Mouse (Mus musculus): ENCODE measurements around the gene Fam213a. TPM values are rescaled to one million over a fixed set of nuclear protein-coding genes. Genes with fewer than 3 reads are reported as not detected.

Gene Fam213a
- polyA plus RNA-seq, 1 experiment from 2014 or later, result 111 TPM

DNA sequence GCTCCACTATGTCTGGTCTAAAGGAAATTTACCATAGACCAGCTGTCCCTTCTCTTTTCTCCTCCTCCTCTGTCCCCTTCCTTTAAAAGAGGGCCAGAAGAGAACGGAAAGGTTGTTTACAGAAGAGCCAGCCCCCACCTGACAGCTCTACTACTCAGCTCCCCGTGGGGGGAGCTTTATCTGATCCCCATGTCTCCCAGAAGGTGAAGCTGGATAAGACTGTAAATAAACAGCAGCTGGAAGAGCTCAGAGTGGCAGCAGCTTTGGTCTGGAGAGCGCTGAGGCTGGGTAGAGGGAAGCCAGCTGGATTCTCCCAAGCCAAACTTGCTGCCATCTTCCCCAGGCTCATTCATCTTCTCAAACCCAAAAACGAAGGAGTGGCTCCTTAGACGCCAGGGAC lies 5.9 kb downstream of the Fam213a start:
- H3K9me3 ChIP-seq (replicated peaks; ENCODE audit: control insufficient read depth, low read length, poor library complexity, severe bottlenecking), result no peaks in the 10 kb centered on the region
- no peak overlapping the region for H3K27ac ChIP-seq (ENCODE audit: low read length)
- no peak overlapping the region for H3K4me2 ChIP-seq (ENCODE audit: low read length)
- H3K4me3 ChIP-seq (ENCODE audit: low read depth, low read length), result no peak overlapping the region
- no peaks in the 10 kb centered on the region for H3K27me3 ChIP-seq (ENCODE audit: control insufficient read depth, insufficient read depth, low read depth, low read length)
- ATAC-seq, result no peak
- peaks cover 8% of the 10 kb centered on the region; the same call in 1 of the 2 replicates for H3K4me1 ChIP-seq (ENCODE audit: control insufficient read depth, insufficient read depth, low read length)
- no peak overlapping the region for H3K9ac ChIP-seq (ENCODE audit: low read depth, low read length)
- 51% methylated on average over 5 of the region's 5 CpGs for WGBS
- no peaks in the 10 kb centered on the region for H3K36me3 ChIP-seq (ENCODE audit: control insufficient read depth, insufficient read depth, low read length)

DNA sequence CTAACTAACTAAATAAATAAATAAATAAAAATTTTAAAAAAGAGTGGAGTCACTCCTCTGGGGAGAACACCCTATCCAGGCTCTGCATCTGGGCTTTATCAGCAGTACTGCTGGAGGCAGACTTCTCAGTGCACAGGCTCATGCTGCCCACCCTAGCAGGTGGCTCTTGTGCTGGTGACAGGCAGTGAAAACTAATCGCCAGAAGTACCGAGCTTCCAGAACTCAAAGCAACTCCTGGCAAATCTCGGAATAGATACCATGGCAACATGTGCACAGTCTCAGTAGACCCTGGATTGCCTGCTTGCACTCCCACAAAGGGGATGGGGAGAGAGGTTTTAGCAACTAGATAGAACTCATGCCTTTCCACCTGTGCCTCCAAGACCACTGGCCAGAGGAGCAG lies 6.7 kb downstream of the Fam213a start:
- Histone ChIP-seq H3K9me3 (replicated peaks; ENCODE audit: control insufficient read depth, low read length, poor library complexity, severe bottlenecking) (no peaks in the 10 kb centered on the region), H3K27me3 (ENCODE audit: control insufficient read depth, insufficient read depth, low read depth, low read length) (no peaks in the 10 kb centered on the region), H3K4me2 (ENCODE audit: low read length) (no peak overlapping the region), H3K4me1 (ENCODE audit: control insufficient read depth, insufficient read depth, low read length) (peaks cover 8% of the 10 kb centered on the region; the same call in 1 of the 2 replicates), H3K9ac (ENCODE audit: low read depth, low read length) (no peak overlapping the region), H3K27ac (ENCODE audit: low read length) (no peak overlapping the region), H3K4me3 (ENCODE audit: low read depth, low read length) (no peak overlapping the region), H3K36me3 (ENCODE audit: control insufficient read depth, insufficient read depth, low read length) (0 out of 2 replicates have a peak, but pooled peaks cover 2% of the 10 kb centered on the region)
- no peak for ATAC-seq
- WGBS, result 43% methylated on average over 3 of the region's 3 CpGs

DNA sequence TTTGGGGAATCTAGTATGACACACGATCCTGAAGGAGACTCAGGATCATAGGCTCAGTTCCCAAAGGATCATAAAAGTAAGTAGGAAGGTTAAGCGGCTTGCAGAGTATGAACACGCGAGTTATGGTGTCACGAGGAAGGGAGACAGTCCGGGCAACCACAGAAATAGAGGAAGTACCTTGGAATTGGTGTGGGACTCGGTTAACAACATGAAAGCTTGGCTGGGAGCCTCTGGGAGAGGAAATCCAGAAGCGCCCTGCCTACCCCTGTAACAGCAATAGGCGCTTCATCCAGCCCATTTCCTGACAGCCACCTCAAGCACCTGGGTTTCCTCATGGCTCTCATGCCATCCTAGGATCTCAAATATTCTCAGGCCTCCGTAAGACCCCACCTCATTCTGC lies 7.3 kb downstream of the Fam213a start:
- no peak for ATAC-seq
- H3K4me1 ChIP-seq (ENCODE audit: control insufficient read depth, insufficient read depth, low read length), result peaks cover 8% of the 10 kb centered on the region; the same call in 1 of the 2 replicates
- H3K9ac ChIP-seq (ENCODE audit: low read depth, low read length), result no peak overlapping the region
- H3K9me3 ChIP-seq (replicated peaks; ENCODE audit: control insufficient read depth, low read length, poor library complexity, severe bottlenecking), result no peaks in the 10 kb centered on the region
- 96% methylated on average over 10 of the region's 10 CpGs for WGBS
- no peak overlapping the region for H3K4me2 ChIP-seq (ENCODE audit: low read length)
- no peak overlapping the region for H3K4me3 ChIP-seq (ENCODE audit: low read depth, low read length)
- H3K27me3 ChIP-seq (ENCODE audit: control insufficient read depth, insufficient read depth, low read depth, low read length), result no peaks in the 10 kb centered on the region
- H3K27ac ChIP-seq (ENCODE audit: low read length), result no peak overlapping the region
- H3K36me3 ChIP-seq (ENCODE audit: control insufficient read depth, insufficient read depth, low read length), result 0 out of 2 replicates have a peak, but pooled peaks cover 5% of the 10 kb centered on the region

- H3K36me3 ChIP-seq (ENCODE audit: control insufficient read depth, insufficient read depth, low read length), result peaks cover 10% of the 10 kb centered on the region; the same call in 1 of the 2 replicates
These were observed 7.9 kb downstream of the Fam213a start for GRCm38 (mm10) chr14:41005716-41006115.

GRCm38 (mm10) chr14:41004201-41005141 lies 9.1 kb downstream of the Fam213a start:
- no peaks in the 10 kb centered on the region for H3K27me3 ChIP-seq (ENCODE audit: control insufficient read depth, insufficient read depth, low read depth, low read length)
- WGBS, result 11% methylated on average over 22 of the region's 22 CpGs
- H3K4me1 ChIP-seq (ENCODE audit: control insufficient read depth, insufficient read depth, low read length), result peaks cover 8% of the 10 kb centered on the region; the same call in 1 of the 2 replicates
- H3K36me3 ChIP-seq (ENCODE audit: control insufficient read depth, insufficient read depth, low read length), result peaks cover 10% of the 10 kb centered on the region; the same call in 1 of the 2 replicates
- no peak overlapping the region for H3K27ac ChIP-seq (ENCODE audit: low read length)
- H3K9me3 ChIP-seq (replicated peaks; ENCODE audit: control insufficient read depth, low read length, poor library complexity, severe bottlenecking), result no peaks in the 10 kb centered on the region
- ATAC-seq, result no peak; the same call in 1 of the 2 replicates
- no peak overlapping the region for H3K4me3 ChIP-seq (ENCODE audit: low read depth, low read length)
- peak overlapping the region; percentile 27; the same call in 1 of the 2 replicates for H3K9ac ChIP-seq (ENCODE audit: low read depth, low read length)
- peak overlapping the region; percentile 39 for H3K4me2 ChIP-seq (ENCODE audit: low read length)

More at GRCm38 (mm10) chr14:41005716-41006115, 7.9 kb downstream of the Fam213a start:
- no peaks in the 10 kb centered on the region for H3K9me3 ChIP-seq (replicated peaks; ENCODE audit: control insufficient read depth, low read length, poor library complexity, severe bottlenecking)
- no peak for ATAC-seq
- no peak overlapping the region for H3K9ac ChIP-seq (ENCODE audit: low read depth, low read length)
- H3K27me3 ChIP-seq (ENCODE audit: control insufficient read depth, insufficient read depth, low read depth, low read length), result no peaks in the 10 kb centered on the region
- H3K4me1 ChIP-seq (ENCODE audit: control insufficient read depth, insufficient read depth, low read length), result peaks cover 8% of the 10 kb centered on the region; the same call in 1 of the 2 replicates
- 59% methylated on average over 9 of the region's 9 CpGs for WGBS
- H3K27ac ChIP-seq (ENCODE audit: low read length), result no peak overlapping the region
- H3K4me2 ChIP-seq (ENCODE audit: low read length), result no peak overlapping the region
- H3K4me3 ChIP-seq (ENCODE audit: low read depth, low read length), result no peak overlapping the region

DNA sequence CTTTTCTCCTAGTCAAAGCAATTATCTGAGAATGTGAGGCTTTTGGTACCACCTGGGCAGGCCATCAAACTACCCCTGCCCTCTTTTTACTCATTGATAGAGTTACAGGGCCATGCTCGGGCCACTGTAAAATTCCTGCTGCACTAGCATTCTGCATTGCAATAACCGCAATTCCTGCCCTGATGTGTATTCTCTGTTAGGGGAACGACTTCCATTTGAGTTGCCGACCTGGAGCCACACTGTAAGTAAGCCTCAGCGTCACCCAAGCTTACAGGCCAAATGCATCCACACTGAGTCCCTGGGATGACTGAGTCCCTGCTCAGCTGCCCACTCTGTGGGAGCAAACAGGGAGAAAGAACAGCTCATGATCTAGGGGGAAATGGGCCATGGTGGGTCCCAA lies 12.0 kb downstream of the Fam213a start:
- no peak for ATAC-seq
- WGBS, result 98% methylated on average over 5 of the region's 5 CpGs

DNA sequence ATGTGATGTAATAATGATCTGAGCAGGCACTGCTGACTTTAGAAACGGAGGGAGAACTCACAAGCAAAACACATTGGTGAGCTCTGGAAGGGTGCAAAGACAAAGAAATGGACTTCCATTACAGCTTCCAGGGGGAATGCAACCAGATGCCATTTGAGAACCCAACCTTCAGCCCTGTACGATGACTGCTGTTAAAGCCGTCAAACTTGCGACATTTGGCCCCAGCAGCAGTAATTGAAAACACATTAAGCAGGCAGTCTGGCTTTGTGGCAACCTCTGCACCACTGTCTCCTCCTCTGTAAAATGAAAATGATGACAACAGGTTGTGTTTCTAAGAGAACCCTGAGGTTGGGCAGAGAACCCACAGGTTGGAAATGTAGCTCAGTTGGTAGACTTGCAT lies 12.8 kb downstream of the Fam213a start:
- Histone ChIP-seq H3K4me3 (ENCODE audit: low read depth, low read length) (no peak overlapping the region), H3K36me3 (ENCODE audit: control insufficient read depth, insufficient read depth, low read length) (peaks cover 30% of the 10 kb centered on the region), H3K9me3 (replicated peaks; ENCODE audit: control insufficient read depth, low read length, poor library complexity, severe bottlenecking) (no peaks in the 10 kb centered on the region), H3K27me3 (ENCODE audit: control insufficient read depth, insufficient read depth, low read depth, low read length) (no peaks in the 10 kb centered on the region), H3K4me2 (ENCODE audit: low read length) (no peak overlapping the region), H3K27ac (ENCODE audit: low read length) (no peak overlapping the region), H3K4me1 (ENCODE audit: control insufficient read depth, insufficient read depth, low read length) (peaks cover 8% of the 10 kb centered on the region; the same call in 1 of the 2 replicates), H3K9ac (ENCODE audit: low read depth, low read length) (no peak overlapping the region)
- ATAC-seq, result no peak
- 91% methylated on average over 4 of the region's 4 CpGs for WGBS

More for the DNA sequence above, 12.0 kb downstream of the Fam213a start:
- Histone ChIP-seq H3K27me3 (ENCODE audit: control insufficient read depth, insufficient read depth, low read depth, low read length) (no peaks in the 10 kb centered on the region), H3K9ac (ENCODE audit: low read depth, low read length) (no peak overlapping the region), H3K27ac (ENCODE audit: low read length) (no peak overlapping the region), H3K9me3 (replicated peaks; ENCODE audit: control insufficient read depth, low read length, poor library complexity, severe bottlenecking) (no peaks in the 10 kb centered on the region), H3K4me2 (ENCODE audit: low read length) (no peak overlapping the region), H3K36me3 (ENCODE audit: control insufficient read depth, insufficient read depth, low read length) (peaks cover 26% of the 10 kb centered on the region), H3K4me1 (ENCODE audit: control insufficient read depth, insufficient read depth, low read length) (peaks cover 8% of the 10 kb centered on the region; the same call in 1 of the 2 replicates), H3K4me3 (ENCODE audit: low read depth, low read length) (no peak overlapping the region)

DNA sequence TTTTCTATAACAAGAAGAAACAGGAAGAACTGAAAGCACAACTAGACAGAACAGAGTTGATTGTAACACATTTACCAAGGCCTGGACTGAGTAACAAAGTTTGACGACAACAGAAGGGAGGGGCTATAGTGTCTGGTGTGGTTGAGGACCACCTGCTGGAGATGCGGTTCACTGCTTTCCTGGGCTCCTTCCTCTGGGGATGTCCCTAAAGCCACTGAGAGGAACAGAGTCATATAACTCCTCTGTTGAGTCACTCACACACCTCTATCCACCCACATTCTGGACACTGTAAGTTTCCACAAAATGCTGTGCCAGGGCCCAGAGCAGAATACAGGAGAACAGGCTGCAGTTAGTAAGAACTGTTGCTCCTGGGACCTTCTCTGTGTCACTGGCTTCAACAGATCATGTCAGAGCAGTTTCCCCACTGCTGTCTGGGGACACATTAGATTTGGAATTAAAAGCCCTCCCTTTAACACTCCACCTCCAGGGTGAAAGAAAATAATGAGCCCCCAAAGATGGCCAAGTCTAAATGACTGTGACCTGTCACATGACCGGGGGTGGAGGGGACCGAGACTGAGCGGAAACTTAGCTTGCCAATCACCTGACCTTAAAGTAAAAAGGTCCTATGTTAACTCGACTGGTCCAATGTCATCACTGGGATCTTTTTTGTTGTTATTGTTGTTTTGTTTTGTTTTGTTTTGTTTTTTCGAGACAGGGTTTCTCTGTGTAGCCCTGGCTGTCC lies 13.5 kb downstream of the Fam213a start:
- H3K27me3 ChIP-seq (ENCODE audit: control insufficient read depth, insufficient read depth, low read depth, low read length), result no peaks in the 10 kb centered on the region
- H3K4me1 ChIP-seq (ENCODE audit: control insufficient read depth, insufficient read depth, low read length), result peaks cover 8% of the 10 kb centered on the region; the same call in 1 of the 2 replicates
- ATAC-seq, result no peak
- WGBS, result 89% methylated on average over 7 of the region's 7 CpGs
- no peak overlapping the region for H3K4me3 ChIP-seq (ENCODE audit: low read depth, low read length)
- H3K4me2 ChIP-seq (ENCODE audit: low read length), result no peak overlapping the region
- H3K9ac ChIP-seq (ENCODE audit: low read depth, low read length), result no peak overlapping the region
- H3K36me3 ChIP-seq (ENCODE audit: control insufficient read depth, insufficient read depth, low read length), result peaks cover 32% of the 10 kb centered on the region
- no peak overlapping the region for H3K27ac ChIP-seq (ENCODE audit: low read length)
- H3K9me3 ChIP-seq (replicated peaks; ENCODE audit: control insufficient read depth, low read length, poor library complexity, severe bottlenecking), result no peaks in the 10 kb centered on the region
